Mouse (Mus musculus) forebrain, embryonic 15.5 days (tissue): ENCODE results near the gene Gm20422. TPM values are rescaled to one million over a fixed set of nuclear protein-coding genes. Genes with fewer than 3 reads are reported as not detected.

ENCODE experiments used
- ATAC-seq: fragments of 200-750 bp; cut with Nextera tagmentation; replicated peaks from 2 replicates; pipeline ENCODE4 v1.8.0; 2017; ENCODE audit warnings: mild to moderate bottlenecking, moderate TSS enrichment, moderate library complexity
- H3K27ac ChIP-seq: fragments of 300-500 bp; sonication (generic); replicated peaks from 2 replicates; pipeline ENCODE4 v1.5.1; 2015; ENCODE audit warnings: mild to moderate bottlenecking, inconsistent platforms
- H3K27me3 ChIP-seq: fragments of 300-500 bp; sonication (generic); 2 replicates; pipeline ENCODE4 v1.6.1; 2015; ENCODE audit warnings: inconsistent platforms
- H3K36me3 ChIP-seq: fragments of 300-500 bp; sonication (generic); 2 replicates; pipeline ENCODE4 v1.6.1; 2015; ENCODE audit warnings: mild to moderate bottlenecking, inconsistent platforms
- H3K4me1 ChIP-seq: fragments of 300-500 bp; sonication (generic); 2 replicates; pipeline ENCODE4 v1.6.1; 2015; ENCODE audit warnings: inconsistent platforms
- H3K4me2 ChIP-seq: fragments of 300-500 bp; sonication (generic); replicated peaks from 2 replicates; pipeline ENCODE4 v1.6.1; 2015; ENCODE audit warnings: mild to moderate bottlenecking, inconsistent platforms
- H3K4me3 ChIP-seq: fragments of 300-500 bp; sonication (generic); 2 replicates; pipeline ENCODE4 v1.5.1; 2015; ENCODE audit warnings: mild to moderate bottlenecking, inconsistent platforms
- H3K9ac ChIP-seq: fragments of 300-500 bp; sonication (generic); replicated peaks from 2 replicates; pipeline ENCODE4 v1.6.1; 2015; ENCODE audit warnings: mild to moderate bottlenecking, inconsistent platforms
- H3K9me3 ChIP-seq: fragments of 300-500 bp; sonication (generic); 2 replicates; pipeline ENCODE4 v1.6.1; 2016; ENCODE audit warnings: inconsistent platforms
- WGBS: fragments of 180-500 bp; shearing (Covaris S2); methylation state at CpG from one replicate; pipeline ENCODE4 v1.1.7; 2015; ENCODE audit warnings: mixed read lengths; 5-methylcytosine and 5-hydroxymethylcytosine counted together
- polyA plus RNA-seq: library from polyadenylated mRNA; unstranded; fragments of >200 nt; fragmentation: Nextera tagmentation; extraction: Ambion mirVana; gene quantifications from 2 replicates; pipeline ENCODE4 v1.2.1, GENCODE M21; 2015

Gm20422 gene
- polyA plus RNA-seq: 0.61 TPM in 1 of 2 replicates, not detected in the other

- H3K27ac ChIP-seq: peak within 1 kb of the TSS; percentile 99
- no peaks in the 10 kb centered on the region for H3K36me3 ChIP-seq
- under 1% methylated on average over 41 of the region's 41 CpGs for WGBS
Observed at GRCm38 (mm10) chr8:69774503-69775148, at the start of gene Gm20422. TSS of gene Gm20422 (minus strand) at chr8:69774886.

GRCm38 (mm10) chr8:69822386-69823191, 47.9 kb upstream of the Gm20422 start, which contains the start of gene Lpar2:
TSS of gene Lpar2 (plus strand) at chr8:69822429.
- ATAC-seq: peak; percentile 77
- peak within 1 kb of the TSS; percentile 87 for H3K9ac ChIP-seq
- H3K27me3 ChIP-seq: no peaks in the 10 kb centered on the region
- WGBS: under 1% methylated on average over 29 of the region's 35 CpGs
- peaks cover 31% of the 10 kb centered on the region for H3K36me3 ChIP-seq
- no peaks in the 10 kb centered on the region for H3K9me3 ChIP-seq
- H3K4me3 ChIP-seq: peak within 1 kb of the TSS; percentile 81
- H3K27ac ChIP-seq: peak within 1 kb of the TSS; percentile 70
- H3K4me1 ChIP-seq: peaks cover 37% of the 10 kb centered on the region
- peak within 1 kb of the TSS; percentile 86 for H3K4me2 ChIP-seq

More at GRCm38 (mm10) chr8:69774503-69775148, at the start of gene Gm20422:
- no peaks in the 10 kb centered on the region for H3K27me3 ChIP-seq
- H3K9ac ChIP-seq: peak within 1 kb of the TSS; percentile 92
- peak within 1 kb of the TSS; percentile 55 for H3K4me2 ChIP-seq
- H3K4me1 ChIP-seq: peaks cover 33% of the 10 kb centered on the region
- ATAC-seq: peak; percentile 99
- no peaks in the 10 kb centered on the region for H3K9me3 ChIP-seq
- H3K4me3 ChIP-seq: peak within 1 kb of the TSS; percentile 64

- WGBS: under 1% methylated on average over 17 of the region's 22 CpGs
- Histone ChIP-seq H3K9me3 (no peaks in the 10 kb centered on the region), H3K36me3 (peaks cover 31% of the 10 kb centered on the region), H3K4me3 (peak overlapping the region; percentile 81), H3K27ac (peak overlapping the region; percentile 70), H3K4me1 (peaks cover 37% of the 10 kb centered on the region), H3K27me3 (no peaks in the 10 kb centered on the region), H3K4me2 (peak overlapping the region; percentile 86), H3K9ac (peak overlapping the region; percentile 87)
- ATAC-seq: peak; percentile 40
Observed at GRCm38 (mm10) chr8:69821971-69822385, 47.3 kb upstream of the Gm20422 start.

- no peak overlapping the region for H3K4me3 ChIP-seq
- H3K9me3 ChIP-seq: no peaks in the 10 kb centered on the region
- 92% methylated on average over 9 of the region's 9 CpGs for WGBS
Observed at GRCm38 (mm10) chr8:69820466-69820865, 45.8 kb upstream of the Gm20422 start.

GRCm38 (mm10) chr8:69815396-69815795, 40.7 kb upstream of the Gm20422 start:
- Histone ChIP-seq H3K4me3 (no peak overlapping the region), H3K27ac (no peak overlapping the region), H3K27me3 (no peaks in the 10 kb centered on the region), H3K9ac (no peak overlapping the region), H3K4me2 (no peak overlapping the region), H3K9me3 (no peaks in the 10 kb centered on the region), H3K4me1 (no peaks in the 10 kb centered on the region), H3K36me3 (peaks cover 63% of the 10 kb centered on the region)
- ATAC-seq: no peak
- WGBS: 98% methylated on average over 4 of the region's 4 CpGs

More at GRCm38 (mm10) chr8:69820466-69820865, 45.8 kb upstream of the Gm20422 start:
- Histone ChIP-seq H3K4me1 (peaks cover 34% of the 10 kb centered on the region), H3K9ac (no peak overlapping the region), H3K27me3 (no peaks in the 10 kb centered on the region), H3K36me3 (peaks cover 32% of the 10 kb centered on the region), H3K27ac (no peak overlapping the region), H3K4me2 (no peak overlapping the region)
- no peak for ATAC-seq

- no peak for ATAC-seq
- no peak overlapping the region for H3K27ac ChIP-seq
- no peak overlapping the region for H3K4me2 ChIP-seq
- 90% methylated on average over 2 of the region's 2 CpGs for WGBS
- H3K9ac ChIP-seq: no peak overlapping the region
- peaks cover 3% of the 10 kb centered on the region for H3K4me1 ChIP-seq
- no peak overlapping the region for H3K4me3 ChIP-seq
- no peaks in the 10 kb centered on the region for H3K9me3 ChIP-seq
- H3K27me3 ChIP-seq: no peaks in the 10 kb centered on the region
- peaks cover 66% of the 10 kb centered on the region for H3K36me3 ChIP-seq
Observed at GRCm38 (mm10) chr8:69814881-69815280, 40.2 kb upstream of the Gm20422 start.

GRCm38 (mm10) chr8:69809820-69810219, 35.1 kb upstream of the Gm20422 start:
- Histone ChIP-seq H3K9ac (no peak overlapping the region), H3K4me1 (peaks cover 14% of the 10 kb centered on the region), H3K27me3 (no peaks in the 10 kb centered on the region), H3K9me3 (no peaks in the 10 kb centered on the region), H3K36me3 (peaks cover 64% of the 10 kb centered on the region), H3K27ac (no peak overlapping the region; the same call in 1 of the 2 replicates), H3K4me2 (peak overlapping the region; percentile 68), H3K4me3 (peak overlapping the region; percentile 61)
- 74% methylated on average over 3 of the region's 3 CpGs for WGBS
- no peak for ATAC-seq

GRCm38 (mm10) chr8:69808864-69809403, 34.2 kb upstream of the Gm20422 start:
- Histone ChIP-seq H3K9me3 (no peaks in the 10 kb centered on the region), H3K4me2 (peak overlapping the region; percentile 68), H3K36me3 (peaks cover 63% of the 10 kb centered on the region), H3K4me3 (peak overlapping the region; percentile 61), H3K27ac (peak overlapping the region; percentile 75), H3K4me1 (peaks cover 14% of the 10 kb centered on the region), H3K9ac (peak overlapping the region; percentile 69), H3K27me3 (no peaks in the 10 kb centered on the region)
- 3% methylated on average over 23 of the region's 23 CpGs for WGBS
- ATAC-seq: peak; percentile 76

- Histone ChIP-seq H3K36me3 (peaks cover 63% of the 10 kb centered on the region), H3K27ac (peak within 1 kb of the TSS; percentile 75), H3K9me3 (no peaks in the 10 kb centered on the region), H3K4me1 (peaks cover 14% of the 10 kb centered on the region), H3K27me3 (no peaks in the 10 kb centered on the region), H3K9ac (peak within 1 kb of the TSS; percentile 69), H3K4me3 (peak within 1 kb of the TSS; percentile 61), H3K4me2 (peak within 1 kb of the TSS; percentile 68)
- ATAC-seq: peak; percentile 70
- WGBS: 7% methylated on average over 28 of the region's 28 CpGs
Observed at GRCm38 (mm10) chr8:69808094-69808863, 33.6 kb upstream of the Gm20422 start, which contains the start of gene Gmip. TSS of gene Gmip (plus strand) at chr8:69808679.

- ATAC-seq: no peak
- H3K27me3 ChIP-seq: no peaks in the 10 kb centered on the region
- H3K27ac ChIP-seq: no peak overlapping the region
- 96% methylated on average over 5 of the region's 5 CpGs for WGBS
- no peaks in the 10 kb centered on the region for H3K9me3 ChIP-seq
- no peak overlapping the region for H3K4me2 ChIP-seq
- peaks cover 71% of the 10 kb centered on the region for H3K36me3 ChIP-seq
- H3K4me3 ChIP-seq: no peak overlapping the region
- peaks cover 14% of the 10 kb centered on the region for H3K4me1 ChIP-seq
- no peak overlapping the region for H3K9ac ChIP-seq
Observed at GRCm38 (mm10) chr8:69807236-69807635, 32.5 kb upstream of the Gm20422 start.

- no peaks in the 10 kb centered on the region for H3K27me3 ChIP-seq
- no peak for ATAC-seq
- no peak overlapping the region for H3K4me2 ChIP-seq
- H3K4me3 ChIP-seq: no peak overlapping the region
- H3K9me3 ChIP-seq: no peaks in the 10 kb centered on the region
- H3K9ac ChIP-seq: no peak overlapping the region
- 91% methylated on average over 9 of the region's 9 CpGs for WGBS
- no peak overlapping the region for H3K27ac ChIP-seq
- H3K36me3 ChIP-seq: peaks cover 74% of the 10 kb centered on the region
- peaks cover 14% of the 10 kb centered on the region for H3K4me1 ChIP-seq
Observed at GRCm38 (mm10) chr8:69805491-69805890, 30.8 kb upstream of the Gm20422 start.
